Mouse (Mus musculus) heart, adult 2 months (tissue): ENCODE measurements at regions not wholly inside any gene's neighbourhood (a gene's known extent, or its start where the extent isn't known, plus 50 kb on each side); places are given as distances from the start of the nearest gene placed in this dataset.

Source experiments
- DNase-seq, 2 experiments: peaks; one replicate each; pipeline ENCODE4 v3.0.0; 2021
- H3K27ac ChIP-seq: fragments of 200-600 bp; 2 replicates; pipeline ENCODE4 v1.8.1; 2022
- H3K27me3 ChIP-seq: fragments of 200-500 bp; 2 replicates; pipeline ENCODE4 v1.6.1; 2012; ENCODE audit warnings: mild to moderate bottlenecking, low read length, inconsistent platforms, mixed read lengths; ENCODE audit not compliant: control insufficient read depth, insufficient read depth
- H3K36me3 ChIP-seq: fragments of 200-500 bp; 2 replicates; pipeline ENCODE4 v1.6.1; 2012; ENCODE audit warnings: low read length, inconsistent platforms; ENCODE audit not compliant: control insufficient read depth, insufficient read depth
- H3K4me1 ChIP-seq: fragments of 200-500 bp; 2 replicates; pipeline ENCODE4 v1.6.1; 2011; ENCODE audit warnings: low read length; ENCODE audit not compliant: control insufficient read depth, insufficient read depth
- H3K4me3 ChIP-seq: fragments of 200-600 bp; 2 replicates; pipeline ENCODE4 v1.8.1; 2022
- H3K79me2 ChIP-seq: fragments of 200-500 bp; replicated peaks from 2 replicates; pipeline ENCODE4 v1.6.1; 2012; ENCODE audit warnings: mild to moderate bottlenecking, inconsistent platforms, low read length, moderate library complexity, mixed read lengths; ENCODE audit not compliant: control insufficient read depth, insufficient read depth
- H3K9ac ChIP-seq: fragments of 200-500 bp; 2 replicates; pipeline ENCODE4 v1.6.1; 2012; ENCODE audit warnings: low read depth, mild to moderate bottlenecking, control low read depth, inconsistent platforms, low read length, mixed read lengths
- CTCF ChIP-seq: fragments of 200-600 bp; IDR thresholded peaks from 2 replicates; pipeline ENCODE4 v1.8.1; 2022; ENCODE audit warnings: antibody characterized with exemption, mild to moderate bottlenecking, moderate library complexity
- EP300 ChIP-seq: fragments of 200-500 bp; IDR thresholded peaks from 2 replicates; pipeline ENCODE4 v1.6.1; 2011; ENCODE audit warnings: low read depth, low read length, control low read depth; ENCODE audit not compliant: insufficient read depth
- POLR2A ChIP-seq: fragments of 200-500 bp; IDR thresholded peaks from 2 replicates; pipeline ENCODE4 v1.6.1; 2011; ENCODE audit warnings: mild to moderate bottlenecking, low read depth, low read length, control low read depth; ENCODE audit not compliant: insufficient read depth
- WGBS: fragments of 180-500 bp; shearing (Covaris S2); methylation state at CpG from one replicate; pipeline ENCODE4 v1.1.7; 2018; 5-methylcytosine and 5-hydroxymethylcytosine counted together
- intact Hi-C: fragments of 180-260 bp; cut with DNase I; formaldehyde crosslinking; loops from one replicate; pipeline ENCODE4 v1.15.1; 2025

DNA sequence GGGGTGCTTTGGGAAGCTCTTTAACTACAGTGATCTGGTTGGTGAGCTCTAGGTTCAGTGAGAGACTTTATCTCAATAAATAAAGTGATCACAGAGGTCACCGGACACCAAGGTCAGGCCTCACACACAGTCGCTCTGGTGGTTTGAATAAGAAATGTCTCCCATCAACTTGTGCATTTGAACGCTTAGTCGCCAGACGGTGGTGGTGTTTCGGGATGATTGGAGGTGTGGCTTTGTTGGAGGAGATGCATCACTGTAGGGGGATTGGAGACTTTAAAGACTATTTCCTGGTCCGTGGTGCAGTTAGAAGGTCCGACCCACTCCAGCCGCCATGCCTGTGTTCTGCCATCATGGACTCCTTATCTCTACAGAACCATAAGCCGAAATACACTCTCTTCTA, 162.0 kb downstream of the Ddx11 start:
- 90% methylated on average over 10 of the region's 10 CpGs for WGBS
- Histone ChIP-seq H3K4me3 (no peak overlapping the region), H3K36me3 (no peaks in the 10 kb centered on the region), H3K4me1 (no peaks in the 10 kb centered on the region), H3K79me2 (no peaks in the 10 kb centered on the region), H3K27me3 (no peaks in the 10 kb centered on the region), H3K27ac (no peak overlapping the region), H3K9ac (no peak overlapping the region)
- intact Hi-C loops, result no loop called here
- DNase-seq, result no peak
- TF ChIP-seq POLR2A (no peak), EP300 (no peak), CTCF (no peak)
